Mouse (Mus musculus) CH12.LX (cell line): ENCODE data around the gene Ube2f. TPM values are rescaled to one million over a fixed set of nuclear protein-coding genes. Genes with fewer than 3 reads are reported as not detected.
A peak's percentile ranks its signal among the peaks of the same experiment; 100 is the strongest.

Experiments
- DNase-seq: peaks from one replicate; pipeline ENCODE4 v3.0.0-alpha.2; 2013; ENCODE audit errors: extremely low read depth
- H3K27ac ChIP-seq: 2 replicates; pipeline ENCODE4 v1.5.1; 2012; ENCODE audit warnings: low read depth, mild to moderate bottlenecking, control low read depth, moderate library complexity; ENCODE audit not compliant: insufficient read depth
- H3K27me3 ChIP-seq: replicated peaks from 2 replicates; pipeline ENCODE3; 2012; ENCODE audit warnings: inconsistent platforms
- H3K36me3 ChIP-seq, 2 experiments: replicated peaks in 1 of 2; 2 replicates each; pipeline versions ENCODE3 to v1.6.1; 2012; ENCODE audit warnings: inconsistent platforms in 1 of 2, low read length in 1 of 2, mild to moderate bottlenecking in 1 of 2, mixed read lengths in 1 of 2, moderate library complexity in 1 of 2; ENCODE audit not compliant: control insufficient read depth in 1 of 2, insufficient read depth in 1 of 2
- H3K4me1 ChIP-seq, 2 experiments: 2 replicates each; pipeline ENCODE4 v1.6.1; 2012; ENCODE audit warnings: inconsistent platforms in 1 of 2, moderate library complexity in 1 of 2; ENCODE audit not compliant: insufficient read depth in 2 of 2, control insufficient read depth in 1 of 2
- H3K4me2 ChIP-seq: 2 replicates; pipeline ENCODE4 v1.6.1; 2012; ENCODE audit warnings: low read depth, mild to moderate bottlenecking, control low read depth; ENCODE audit not compliant: poor library complexity, insufficient read depth, severe bottlenecking
- H3K4me3 ChIP-seq, 3 experiments: fragments of 150-350 bp in 1 of 3; sonication (generic) in 1 of 3; replicated peaks in 1 of 3; 2 replicates each; pipeline versions ENCODE3 to v1.5.1; 2011 to 2012; ENCODE audit warnings: low read depth in 2 of 3, low read length in 2 of 3, mild to moderate bottlenecking in 2 of 3, moderate library complexity in 2 of 3, control low read depth in 1 of 3, improper control_type of control experiment in 1 of 3, inconsistent platforms in 1 of 3, mixed read lengths in 1 of 3; ENCODE audit not compliant: poor library complexity in 1 of 3
- H3K79me2 ChIP-seq: replicated peaks from 2 replicates; pipeline ENCODE4 v1.6.1; 2012; ENCODE audit warnings: mild to moderate bottlenecking, moderate library complexity; ENCODE audit not compliant: control insufficient read depth, poor library complexity, insufficient read depth, severe bottlenecking; ENCODE audit errors: extremely low read depth
- H3K9ac ChIP-seq: 2 replicates; pipeline ENCODE4 v1.6.1; 2012; ENCODE audit warnings: low read depth, mild to moderate bottlenecking, control low read depth, moderate library complexity; ENCODE audit not compliant: insufficient read depth
- H3K9me3 ChIP-seq: replicated peaks from 2 replicates; pipeline ENCODE3; 2012; ENCODE audit warnings: low read length, inconsistent platforms, mixed read lengths
- BHLHE40 ChIP-seq: IDR thresholded peaks from 2 replicates; pipeline ENCODE4 v1.6.1; 2011; ENCODE audit warnings: mild to moderate bottlenecking, low read depth, low read length, improper control_type of control experiment
- CHD1 ChIP-seq: IDR thresholded peaks from 2 replicates; pipeline ENCODE4 v1.6.1; 2012; ENCODE audit warnings: low read depth, low read length, improper control_type of control experiment, inconsistent platforms
- CTCF ChIP-seq, 2 experiments: IDR thresholded peaks in 1 of 2; conservative IDR thresholded peaks in 1 of 2; 2 replicates each; pipeline ENCODE4 v1.5.1; 2011 to 2012; ENCODE audit warnings: low read depth in 2 of 2, low read length in 2 of 2, improper control_type of control experiment in 1 of 2, inconsistent platforms in 1 of 2, mild to moderate bottlenecking in 1 of 2, moderate library complexity in 1 of 2
- ELF1 ChIP-seq: IDR thresholded peaks from 2 replicates; pipeline ENCODE4 v1.6.1; 2014; ENCODE audit warnings: low read depth, mild to moderate bottlenecking, inconsistent platforms, low read length, improper control_type of control experiment
- EP300 ChIP-seq: IDR thresholded peaks from 2 replicates; pipeline ENCODE4 v1.6.1; 2011; ENCODE audit warnings: low read length, improper control_type of control experiment
- GABPA ChIP-seq: IDR thresholded peaks from 2 replicates; pipeline ENCODE4 v1.6.1; 2012; ENCODE audit warnings: low read depth, low read length, improper control_type of control experiment, inconsistent platforms; ENCODE audit not compliant: insufficient replicate concordance
- JUN ChIP-seq: IDR thresholded peaks from 2 replicates; pipeline ENCODE4 v1.6.1; 2011; ENCODE audit warnings: low read depth, mild to moderate bottlenecking, low read length, improper control_type of control experiment, moderate library complexity; ENCODE audit not compliant: insufficient read depth
- JUND ChIP-seq: conservative IDR thresholded peaks from 2 replicates; pipeline ENCODE4 v1.6.1; 2011; ENCODE audit warnings: low read depth, low read length, improper control_type of control experiment
- MAFK ChIP-seq: IDR thresholded peaks from 2 replicates; pipeline ENCODE4 v1.6.1; 2011; ENCODE audit warnings: low read length, improper control_type of control experiment; ENCODE audit not compliant: insufficient replicate concordance
- MAX ChIP-seq: IDR thresholded peaks from 2 replicates; pipeline ENCODE4 v1.6.1; 2011; ENCODE audit warnings: low read length, improper control_type of control experiment
- MAZ ChIP-seq: IDR thresholded peaks from 2 replicates; pipeline ENCODE4 v1.6.1; 2012; ENCODE audit warnings: low read depth, mild to moderate bottlenecking, inconsistent platforms, low read length, improper control_type of control experiment, moderate library complexity
- MEF2A ChIP-seq: IDR thresholded peaks from 2 replicates; pipeline ENCODE4 v1.6.1; 2014; ENCODE audit warnings: low read depth, mild to moderate bottlenecking, inconsistent platforms, low read length, improper control_type of control experiment, borderline replicate concordance
- NRF1 ChIP-seq: IDR thresholded peaks from 2 replicates; pipeline ENCODE4 v1.6.1; 2014; ENCODE audit warnings: low read depth, mild to moderate bottlenecking, inconsistent platforms, low read length, improper control_type of control experiment, moderate library complexity
- POLR2A ChIP-seq: IDR thresholded peaks from 2 replicates; pipeline ENCODE4 v1.6.1; 2011; ENCODE audit warnings: low read depth, mild to moderate bottlenecking, improper control_type of control experiment, low read length
- POLR2AphosphoS2 ChIP-seq: IDR thresholded peaks from 2 replicates; pipeline ENCODE4 v1.6.1; 2011; ENCODE audit warnings: low read depth, low read length, improper control_type of control experiment
- RAD21 ChIP-seq: IDR thresholded peaks from 2 replicates; pipeline ENCODE4 v1.6.1; 2011; ENCODE audit warnings: low read depth, mild to moderate bottlenecking, low read length, improper control_type of control experiment, moderate library complexity
- SIN3A ChIP-seq: IDR thresholded peaks from 2 replicates; pipeline ENCODE4 v1.6.1; 2012; ENCODE audit warnings: low read length, improper control_type of control experiment, inconsistent platforms
- UBTF ChIP-seq: IDR thresholded peaks from 2 replicates; pipeline ENCODE4 v1.6.1; 2012; ENCODE audit warnings: low read depth, mild to moderate bottlenecking, inconsistent platforms, low read length, improper control_type of control experiment, moderate library complexity
- USF1 ChIP-seq: IDR thresholded peaks from 2 replicates; pipeline ENCODE4 v1.6.1; 2014; ENCODE audit warnings: low read depth, mild to moderate bottlenecking, inconsistent platforms, low read length, improper control_type of control experiment
- USF2 ChIP-seq: conservative IDR thresholded peaks from 2 replicates; pipeline ENCODE4 v1.6.1; 2011; ENCODE audit warnings: low read depth, low read length, improper control_type of control experiment
- ZC3H11A ChIP-seq: IDR thresholded peaks from 2 replicates; pipeline ENCODE4 v1.6.1; 2012; ENCODE audit warnings: low read depth, mild to moderate bottlenecking, inconsistent platforms, low read length, improper control_type of control experiment
- ZNF384 ChIP-seq: IDR thresholded peaks from 2 replicates; pipeline ENCODE4 v1.6.1; 2012; ENCODE audit warnings: low read depth, low read length, improper control_type of control experiment, inconsistent platforms
- dilution Hi-C: fragments of 300-500 bp; cut with MboI; formaldehyde crosslinking; loops from 2 replicates; pipeline ENCODE4 v1.14.3; 2020; ENCODE audit warnings: low sequenced_read_pairs; ENCODE audit not compliant: extremely low pct_unique_long_range_greater_than_20kb, extremely low pct_ligation_motif_present
- in situ Hi-C: fragments of 300-500 bp; cut with MboI; formaldehyde crosslinking; loops from 3 replicates; pipeline ENCODE4 v1.14.3; 2019; ENCODE audit warnings: low sequenced_read_pairs, low pct_ligation_motif_present, low pct_unique_long_range_greater_than_20kb, mixed read lengths
- polyA plus RNA-seq: library from polyadenylated mRNA; unstranded; fragments of >175 nt; gene quantifications from 2 replicates; pipeline ENCODE4 v1.2.1, GENCODE M21; 2012; ENCODE audit warnings: low read depth; ENCODE audit not compliant: insufficient read length
- total RNA-seq, 2 experiments: library from RNA; depleted of rRNA; stranded (reverse); fragments of 300-350 nt in 1 of 2; fragments of >200 nt in 1 of 2; gene quantifications; 2 replicates each; pipeline ENCODE4 v1.2.3; 2012 to 2014

The Ube2f gene
- total and polyA plus RNA-seq, 3 experiments: 30.3 to 70.5 (median 58.1) TPM

- Histone ChIP-seq H3K36me3 (peaks cover 0 to 3% of the 10 kb centered on the region in 2 experiments), H3K4me1 (peaks cover 3 to 26% of the 10 kb centered on the region in 2 experiments; a peak in 3 of 4 replicates), H3K27ac (no peak overlapping the region)
These were observed 1.9 kb upstream of the Ube2f start for GRCm38 (mm10) chr1:91248242-91248641.

GRCm38 (mm10) chr1:91248970-91249369 lies 1.1 kb upstream of the Ube2f start:
- no peaks in the 10 kb centered on the region for H3K9me3 ChIP-seq
- no peak for DNase-seq
- H3K4me1 ChIP-seq: peaks cover 3 to 33% of the 10 kb centered on the region in 2 experiments; a peak in 3 of 4 replicates
- dilution Hi-C loops: no loop called here
- no peak overlapping the region for H3K9ac ChIP-seq
- H3K4me3 ChIP-seq: peak overlapping the region in 1 of 3 experiments; percentile 9
- TF ChIP-seq JUN: no peak
- no peak for TF ChIP-seq ELF1
- no peak for TF ChIP-seq POLR2A
- TF ChIP-seq SIN3A: no peak
- TF ChIP-seq CHD1: no peak
- no peak for TF ChIP-seq MAX
- TF ChIP-seq EP300: no peak
- no peak for TF ChIP-seq USF1
- no peak for TF ChIP-seq RAD21
- TF ChIP-seq ZC3H11A: no peak
- TF ChIP-seq USF2: no peak
- no peak for TF ChIP-seq ZNF384
- no peak for TF ChIP-seq JUND
- no peak for TF ChIP-seq UBTF
- no peak for TF ChIP-seq POLR2AphosphoS2
- no peak for TF ChIP-seq MAZ
- no peak for TF ChIP-seq BHLHE40
- no peak for TF ChIP-seq NRF1
- TF ChIP-seq MEF2A: no peak
- no peak for TF ChIP-seq MAFK
- TF ChIP-seq, all 38 proteins: peak for 0
- H3K27me3 ChIP-seq: no peaks in the 10 kb centered on the region
- peaks cover 26% of the 10 kb centered on the region for H3K79me2 ChIP-seq
- no peak overlapping the region for H3K27ac ChIP-seq
- in situ Hi-C loops: loop anchor here (10.0 kb wide), 2 partner anchors 64 to 274 kb away; no protein-coding TSS in a partner anchor
- 0 out of 2 replicates have a peak overlapping the region, but pooled peaks have one; percentile 35 for H3K4me2 ChIP-seq
- peaks cover 0 to 9% of the 10 kb centered on the region in 2 experiments for H3K36me3 ChIP-seq

More at GRCm38 (mm10) chr1:91248242-91248641, 1.9 kb upstream of the Ube2f start:
- Histone ChIP-seq H3K79me2 (peaks cover 22% of the 10 kb centered on the region), H3K4me3 (no peak overlapping the region), H3K4me2 (no peak overlapping the region), H3K9me3 (no peaks in the 10 kb centered on the region), H3K27me3 (no peaks in the 10 kb centered on the region), H3K9ac (no peak overlapping the region)
- TF ChIP-seq CTCF (conservative IDR thresholded peaks at IDR 0.05 in 1 of 2, IDR thresholded peaks at IDR 0.05 in 1 of 2; ENCODE audit: low read depth in 2 of 2, low read length in 2 of 2): no peak
- no peak for TF ChIP-seq ZNF384
- TF ChIP-seq GABPA: no peak
- TF ChIP-seq BHLHE40: no peak
- no peak for TF ChIP-seq MAFK
- no peak for TF ChIP-seq NRF1
- TF ChIP-seq MAZ: no peak
- DNase-seq: no peak
- in situ Hi-C loops: loop anchor here (10.0 kb wide), 2 partner anchors 63 to 273 kb away; no protein-coding TSS in a partner anchor
- dilution Hi-C loops: no loop called here
